Mouse (Mus musculus): Measurements from ENCODE around the gene BC025446. TPM values are rescaled to one million over a fixed set of nuclear protein-coding genes. Genes with fewer than 3 reads are reported as not detected.

BC025446 gene
- total RNA-seq, 2 experiments from 2014 or later: not detected

- Histone ChIP-seq H3K4me3 (no peak within 1 kb of the TSS), H3K27ac (no peak within 1 kb of the TSS)
- no peak for TF ChIP-seq CTCF (conservative IDR thresholded peaks at IDR 0.05)
- DNase-seq (ENCODE audit: low spot score in 2 of 2): no peak
These were observed 51.9 kb downstream of the BC025446 start, which contains the start of gene Ly6f for GRCm38 (mm10) chr15:75268121-75268520. Gene Ly6f (plus strand): TSS chr15:75268421.

GRCm38 (mm10) chr15:75268916-75269829 lies 53.0 kb downstream of the BC025446 start:
- no peak for TF ChIP-seq CTCF (conservative IDR thresholded peaks at IDR 0.05)
- Histone ChIP-seq H3K27ac (no peak overlapping the region), H3K4me3 (no peak overlapping the region)
- DNase-seq (ENCODE audit: low spot score in 2 of 2): no peak

DNA sequence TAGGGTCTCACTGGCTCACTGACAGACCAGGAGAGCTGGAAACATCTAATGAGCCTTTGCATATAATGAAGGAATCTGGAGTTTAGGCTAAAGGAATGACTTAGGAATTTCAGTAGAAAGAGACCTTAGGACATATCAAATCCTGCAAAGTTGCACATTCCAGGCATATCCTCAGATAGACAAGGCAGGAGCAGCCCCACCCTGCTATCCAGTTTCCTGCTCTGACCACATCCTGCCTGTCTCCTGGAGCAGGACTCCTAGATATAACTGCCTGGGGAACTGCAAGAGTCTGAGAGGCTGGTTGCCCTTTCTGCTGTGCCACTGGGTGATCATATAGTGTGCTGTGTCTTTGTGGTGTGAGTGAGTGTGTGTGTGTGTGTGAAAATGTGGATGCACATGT lies 54.0 kb downstream of the BC025446 start:
- DNase-seq (ENCODE audit: low spot score in 2 of 2): no peak
- H3K4me3 ChIP-seq: no peak overlapping the region
- no peak overlapping the region for H3K27ac ChIP-seq
- TF ChIP-seq CTCF (conservative IDR thresholded peaks at IDR 0.05): no peak

- TF ChIP-seq CTCF (conservative IDR thresholded peaks at IDR 0.05): no peak
- H3K27ac ChIP-seq: no peak overlapping the region
- H3K4me3 ChIP-seq: no peak overlapping the region
- DNase-seq (ENCODE audit: low spot score in 2 of 2): no peak
These were observed 54.7 kb downstream of the BC025446 start for GRCm38 (mm10) chr15:75270691-75271362.

DNA sequence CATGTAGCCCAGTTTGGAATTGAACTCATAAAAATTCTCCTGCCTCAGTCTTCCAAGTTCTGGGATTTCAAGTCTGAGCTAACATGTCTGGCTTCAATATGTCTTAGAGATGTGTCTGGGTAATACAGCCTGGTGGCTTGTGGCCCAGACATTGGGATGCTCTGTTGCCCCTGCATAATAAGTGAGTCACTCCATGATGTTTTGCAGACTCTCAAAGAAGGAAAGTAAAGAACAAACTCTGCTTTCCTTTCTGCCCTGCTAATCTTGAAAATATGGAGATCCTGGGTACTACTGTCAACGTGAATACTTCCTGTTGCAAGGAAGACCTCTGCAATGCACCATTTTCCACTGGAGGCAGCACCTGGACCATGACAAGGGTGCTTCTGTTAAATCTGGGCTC lies 55.2 kb downstream of the BC025446 start:
- DNase-seq (ENCODE audit: low spot score in 2 of 2): no peak
- Histone ChIP-seq H3K4me3 (no peak overlapping the region), H3K27ac (no peak overlapping the region)
- TF ChIP-seq CTCF (conservative IDR thresholded peaks at IDR 0.05): no peak

GRCm38 (mm10) chr15:75271891-75272290 lies 55.7 kb downstream of the BC025446 start:
- no peak for DNase-seq (ENCODE audit: low spot score in 2 of 2)
- no peak overlapping the region for H3K4me3 ChIP-seq
- H3K27ac ChIP-seq: no peak overlapping the region
- no peak for TF ChIP-seq CTCF (conservative IDR thresholded peaks at IDR 0.05)

Other genes with a start within 250 kb of the BC025446 start
- not detected for gene Ly6i, start 232.9 kb upstream of the BC025446 start, total RNA-seq (2021)
- gene Ly6a, start 218.3 kb upstream of the BC025446 start, total RNA-seq (2021): 10 to 100 TPM; 21.7 to 25.6 TPM
- 10 to 100 TPM; 62.3 to 66.9 TPM for gene Ly6c1, start 167.5 kb upstream of the BC025446 start, total RNA-seq (2021)
- gene Ly6c2, start 104.4 kb upstream of the BC025446 start, total RNA-seq (2021): 1 to 10 TPM; 2.6 to 4.6 TPM
- gene Ly6g, start 61.1 kb upstream of the BC025446 start, total RNA-seq (2021): not detected
- not detected for gene Ly6f, start 52.0 kb downstream of the BC025446 start, total RNA-seq (2021)

Measured in layer of hippocampus, adult 2 months (tissue).